Mouse (Mus musculus): ENCODE data around the gene Mtch2.
"Not testable (repeated sequence)": the region's sequence is repeated elsewhere in the genome, so short reads cannot be mapped to it uniquely, and the experiment has no call there.

The Mtch2 gene

DNA sequence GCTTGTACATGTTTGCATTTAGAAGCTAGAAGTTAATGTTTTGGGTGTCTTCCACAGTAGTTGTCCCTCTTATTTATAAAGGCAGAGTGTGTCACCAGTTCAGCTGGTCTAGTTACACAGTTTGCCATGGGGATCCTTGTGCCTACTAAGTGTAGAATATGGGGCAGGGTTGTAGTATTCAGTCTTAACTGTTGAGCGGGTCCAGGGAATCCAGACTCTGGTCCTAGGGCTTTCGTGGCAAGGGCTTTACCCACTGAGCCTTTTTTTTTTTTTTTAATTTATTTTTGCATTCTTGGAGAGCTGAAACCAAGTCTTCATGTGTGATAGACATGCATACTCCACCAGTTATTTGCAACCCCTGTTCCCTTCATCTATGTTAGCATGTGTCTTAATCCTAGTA is 14.5 kb downstream of the Mtch2 start:
- in situ Hi-C loops (cut with MboI; ENCODE audit: low sequenced_read_pairs): no loop called here

DNA sequence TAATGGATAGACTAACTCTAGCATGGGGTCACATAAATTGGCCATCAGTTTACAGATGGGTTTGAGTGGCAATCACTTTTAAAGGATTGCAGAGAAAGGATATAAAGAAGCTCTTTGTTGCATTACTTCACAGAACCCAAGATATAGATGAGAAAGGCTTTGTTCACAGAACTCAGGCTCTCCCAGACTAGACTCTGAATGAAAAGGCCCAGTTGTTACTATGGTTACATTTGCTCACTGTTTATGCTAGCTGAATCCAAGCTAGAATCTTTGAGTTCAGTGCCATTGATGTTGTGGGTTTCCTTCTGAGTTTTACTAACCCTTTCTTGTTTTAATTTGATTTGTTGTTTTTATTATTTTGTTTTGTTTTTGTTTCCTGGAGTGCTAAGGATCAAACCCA is 17.2 kb downstream of the Mtch2 start:
- in situ Hi-C loops (cut with MboI; ENCODE audit: low sequenced_read_pairs): no loop called here

DNA sequence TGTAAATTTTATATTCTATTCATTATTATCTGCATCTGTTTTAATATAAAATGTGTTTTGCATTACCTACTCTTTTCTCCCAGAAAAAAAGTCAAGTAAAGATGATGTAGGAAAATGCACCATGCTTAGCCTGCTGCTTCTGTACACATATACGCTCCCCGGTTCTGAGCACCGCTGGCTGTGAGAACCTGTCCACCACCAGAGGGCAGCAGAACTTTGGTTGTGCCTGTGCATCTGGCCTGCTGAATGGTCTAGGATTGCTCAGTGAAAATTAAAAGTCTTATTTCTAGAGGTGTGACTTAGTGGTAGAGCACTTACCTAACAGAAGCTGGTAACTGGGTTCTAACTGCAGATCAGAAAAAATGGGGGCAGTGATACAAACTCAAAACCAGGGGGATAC is 19.6 kb downstream of the Mtch2 start:
- in situ Hi-C loops (cut with MboI; ENCODE audit: low sequenced_read_pairs): no loop called here

DNA sequence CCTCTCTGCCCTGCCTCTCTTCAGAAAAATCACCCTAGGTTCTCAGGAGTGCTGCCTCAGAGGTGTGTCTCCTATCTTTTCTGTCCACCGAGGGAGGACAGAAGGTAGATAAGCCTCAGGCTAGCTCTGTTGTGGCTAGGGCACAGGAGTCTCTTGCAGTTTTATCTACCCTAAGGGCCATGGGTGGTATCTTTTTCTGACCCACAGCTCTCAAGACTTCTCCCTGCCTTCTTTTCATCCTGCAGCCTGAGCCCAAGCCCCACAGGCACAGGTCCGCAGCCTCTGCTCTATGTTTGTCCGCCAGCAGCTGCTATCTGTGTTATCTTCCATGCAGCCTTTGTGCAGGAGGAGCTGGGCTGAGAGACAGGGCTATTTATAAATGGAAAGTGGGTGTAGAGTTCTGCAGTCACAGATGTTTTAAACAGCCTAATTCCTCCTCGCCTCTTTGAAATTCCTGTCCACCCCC is 23.2 kb downstream of the Mtch2 start:
- in situ Hi-C loops (cut with MboI; ENCODE audit: low sequenced_read_pairs): loop anchor here (10.0 kb wide), 1 partner anchor 185 kb away; the partner anchor contains the start of gene Psmc3

DNA sequence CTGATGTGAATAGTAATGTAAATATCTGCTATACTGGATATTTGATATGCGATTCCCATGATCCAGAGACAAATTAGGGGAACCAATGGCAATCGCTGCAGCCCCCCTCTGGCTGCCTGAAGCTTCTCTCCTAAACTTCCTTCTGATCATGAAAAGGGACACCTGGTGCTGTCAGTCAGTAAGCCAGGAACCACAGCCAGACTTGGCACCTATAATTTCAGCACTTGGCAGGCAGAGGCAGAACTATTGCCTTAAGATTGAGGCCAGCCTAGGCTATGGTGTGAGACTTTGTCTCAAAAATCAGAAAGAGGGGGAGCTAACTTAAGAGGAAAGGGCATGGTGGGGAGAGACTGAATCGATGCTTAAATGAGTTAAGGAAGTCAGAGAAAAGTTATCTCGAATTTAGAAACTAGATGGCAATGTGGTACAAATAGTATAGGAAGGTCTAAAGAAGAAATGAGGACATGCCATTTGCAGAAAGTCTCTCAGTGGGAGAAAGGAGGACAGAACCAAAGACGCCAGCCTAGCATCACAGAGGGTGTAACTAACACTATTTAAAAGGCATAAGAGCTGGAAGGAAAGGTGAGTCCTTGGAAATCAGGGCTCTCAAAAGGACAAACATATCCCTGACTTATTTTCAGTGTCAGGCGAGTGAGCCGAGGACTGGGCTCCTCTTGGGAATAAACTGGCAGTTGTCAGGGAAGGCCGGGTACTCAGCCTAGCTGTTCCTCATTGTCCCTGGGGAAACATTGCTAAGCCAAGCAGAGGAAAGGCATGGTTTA is 24.4 kb downstream of the Mtch2 start:
- in situ Hi-C loops (cut with MboI; ENCODE audit: low sequenced_read_pairs): loop anchor here (10.0 kb wide), 1 partner anchor 183 kb away; the partner anchor contains the start of gene Psmc3

DNA sequence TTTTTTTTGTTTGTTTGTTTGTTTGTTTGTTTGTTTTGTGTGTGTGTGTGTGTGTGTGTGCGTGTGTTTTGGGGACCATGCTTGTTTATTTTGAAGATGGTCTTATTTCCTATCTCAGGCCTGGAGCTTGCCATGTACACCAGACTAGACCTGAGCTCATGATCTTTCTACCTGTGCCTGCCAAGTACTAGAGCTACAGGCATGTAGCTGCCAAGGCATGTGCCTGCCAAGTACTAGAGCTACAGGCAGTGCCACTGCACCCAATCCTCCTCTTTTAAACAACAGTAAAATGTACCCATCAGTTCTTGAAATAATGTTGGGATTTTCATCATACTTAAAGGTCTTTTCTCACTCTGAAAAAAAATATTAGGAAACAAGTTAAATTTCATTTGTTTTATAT is 27.1 kb downstream of the Mtch2 start:
- in situ Hi-C loops (cut with MboI; ENCODE audit: low sequenced_read_pairs): loop anchor here (10.0 kb wide), 1 partner anchor 181 kb away; the partner anchor contains the start of gene Psmc3

DNA sequence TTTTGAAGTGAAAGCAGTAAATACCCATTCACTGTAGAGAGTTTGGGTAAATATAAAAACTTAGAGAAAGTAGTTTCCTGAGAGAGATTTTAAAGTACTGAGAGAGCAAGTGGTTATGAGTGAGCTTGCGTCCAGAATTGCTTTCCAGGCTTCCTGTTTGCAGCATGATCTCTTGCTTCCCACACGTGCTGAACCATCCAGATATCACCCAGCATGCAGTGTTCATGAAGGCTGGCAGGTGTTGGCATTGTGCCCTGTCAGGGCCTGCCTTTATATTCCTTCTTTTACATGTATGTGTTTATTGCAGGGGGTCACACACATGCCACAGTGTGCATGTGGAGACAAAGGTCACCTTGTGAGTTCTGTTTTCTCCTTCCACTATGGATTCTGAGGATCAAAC is 28.3 kb downstream of the Mtch2 start:
- in situ Hi-C loops (cut with MboI; ENCODE audit: low sequenced_read_pairs): loop anchor here (10.0 kb wide), 1 partner anchor 180 kb away; the partner anchor contains the start of gene Psmc3

DNA sequence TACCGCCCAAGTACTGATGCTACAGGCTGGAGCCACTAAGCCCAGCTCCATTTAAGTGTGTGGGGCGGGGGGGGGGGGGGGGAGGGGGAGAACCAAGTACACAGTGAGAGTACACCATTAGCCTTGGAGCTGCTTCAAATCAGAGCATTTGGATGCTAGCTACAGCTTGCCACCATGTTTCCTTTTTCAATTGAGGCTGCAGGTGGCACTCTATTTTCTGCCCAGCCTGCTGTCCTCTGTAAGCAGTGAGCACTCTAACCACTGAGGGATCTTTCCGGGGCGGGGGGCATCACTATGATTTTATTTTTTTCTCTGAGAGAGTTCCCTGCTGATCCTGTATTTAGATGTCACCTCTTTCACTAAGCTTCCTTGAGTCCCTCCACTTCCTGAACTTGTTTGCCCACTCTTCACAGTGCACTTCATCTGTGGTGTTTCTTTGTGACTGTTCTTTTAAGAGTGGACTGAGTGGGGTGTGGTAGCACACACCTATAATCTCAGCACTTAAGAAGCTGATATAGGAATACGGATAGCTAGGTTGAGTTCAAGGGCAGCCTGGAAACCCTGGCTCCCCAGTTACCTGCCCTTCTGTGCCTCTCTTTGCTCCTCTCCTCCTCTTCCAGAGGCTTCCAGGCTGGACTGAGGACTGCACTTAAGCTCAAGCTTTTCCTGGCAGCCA is 30.8 kb downstream of the Mtch2 start:
- in situ Hi-C loops (cut with MboI; ENCODE audit: low sequenced_read_pairs): loop anchor here (10.0 kb wide), 1 partner anchor 177 kb away; the partner anchor contains the start of gene Psmc3

DNA sequence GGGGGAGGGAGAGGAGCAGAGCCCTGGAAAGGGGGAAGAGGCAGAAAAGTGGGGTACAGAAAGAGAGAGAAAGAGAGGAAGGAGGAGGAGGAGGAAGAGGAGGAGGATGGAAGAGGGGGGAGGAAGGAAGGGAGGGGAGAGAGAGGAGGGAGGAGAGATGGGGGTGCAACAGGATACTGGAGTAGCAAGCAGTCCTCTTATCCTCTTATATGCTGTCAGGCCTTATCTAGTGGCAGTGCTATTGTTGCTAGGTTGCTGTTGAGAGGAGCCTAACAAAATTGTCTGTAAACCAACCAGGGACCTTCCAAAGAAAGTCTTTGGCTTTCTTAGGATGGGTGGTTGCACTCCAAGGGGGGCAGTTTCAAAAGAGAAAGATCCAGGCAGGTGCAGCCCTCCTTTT is 32.5 kb downstream of the Mtch2 start:
- in situ Hi-C loops (cut with MboI; ENCODE audit: low sequenced_read_pairs): loop anchor here (10.0 kb wide), 1 partner anchor 175 kb away; the partner anchor contains the start of gene Psmc3

DNA sequence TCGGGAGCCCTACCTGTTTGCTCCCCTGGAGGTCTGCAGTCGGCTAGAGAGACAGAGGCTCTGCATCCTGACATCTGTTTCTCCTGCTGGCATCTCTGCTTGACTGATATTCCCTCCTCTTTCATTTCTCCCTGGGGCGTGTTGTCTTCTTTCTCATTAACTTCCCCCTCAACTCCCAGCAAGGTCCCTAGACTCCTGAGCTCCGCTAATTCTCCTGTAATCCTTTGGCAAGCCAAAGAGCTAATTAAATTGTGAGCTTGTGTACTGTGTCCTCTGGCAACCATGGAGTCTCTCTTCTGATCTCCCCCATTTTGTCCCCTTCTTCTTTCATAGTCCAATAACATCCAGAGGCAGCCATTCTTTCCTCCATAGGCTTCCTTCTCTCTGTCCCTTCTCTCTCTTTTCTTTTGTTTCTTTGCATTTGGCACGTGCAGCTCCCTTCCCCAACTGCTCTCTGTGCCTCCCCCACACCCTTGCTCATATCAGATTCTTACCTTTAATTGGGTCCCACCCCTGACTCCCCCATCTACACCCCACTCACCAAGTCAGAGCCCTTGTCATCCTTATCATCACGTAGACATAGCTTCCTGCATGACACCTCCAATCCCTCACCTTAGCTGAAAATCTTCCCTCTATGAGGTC is 33.3 kb downstream of the Mtch2 start:
- in situ Hi-C loops (cut with MboI; ENCODE audit: low sequenced_read_pairs): no loop called here

DNA sequence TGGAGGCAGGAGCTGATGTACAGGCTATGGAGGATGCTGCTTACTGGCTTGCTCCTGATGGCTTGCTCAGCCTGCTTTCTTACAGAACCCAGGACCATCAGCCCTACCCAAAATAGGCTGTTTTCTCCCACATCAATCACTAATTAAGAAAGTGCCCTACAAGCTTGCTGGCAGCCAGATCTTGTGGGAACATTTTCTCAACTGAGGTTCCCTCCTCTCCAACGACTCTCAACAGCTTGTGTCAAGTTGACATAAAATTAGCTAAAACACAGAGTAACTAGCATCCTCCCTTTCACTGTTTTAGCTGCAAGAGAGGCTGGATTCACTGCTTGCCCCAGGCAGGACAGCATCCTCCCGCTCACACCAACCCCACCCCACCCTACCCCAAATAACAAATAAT is 34.9 kb downstream of the Mtch2 start:
- in situ Hi-C loops (cut with MboI; ENCODE audit: low sequenced_read_pairs): no loop called here

DNA sequence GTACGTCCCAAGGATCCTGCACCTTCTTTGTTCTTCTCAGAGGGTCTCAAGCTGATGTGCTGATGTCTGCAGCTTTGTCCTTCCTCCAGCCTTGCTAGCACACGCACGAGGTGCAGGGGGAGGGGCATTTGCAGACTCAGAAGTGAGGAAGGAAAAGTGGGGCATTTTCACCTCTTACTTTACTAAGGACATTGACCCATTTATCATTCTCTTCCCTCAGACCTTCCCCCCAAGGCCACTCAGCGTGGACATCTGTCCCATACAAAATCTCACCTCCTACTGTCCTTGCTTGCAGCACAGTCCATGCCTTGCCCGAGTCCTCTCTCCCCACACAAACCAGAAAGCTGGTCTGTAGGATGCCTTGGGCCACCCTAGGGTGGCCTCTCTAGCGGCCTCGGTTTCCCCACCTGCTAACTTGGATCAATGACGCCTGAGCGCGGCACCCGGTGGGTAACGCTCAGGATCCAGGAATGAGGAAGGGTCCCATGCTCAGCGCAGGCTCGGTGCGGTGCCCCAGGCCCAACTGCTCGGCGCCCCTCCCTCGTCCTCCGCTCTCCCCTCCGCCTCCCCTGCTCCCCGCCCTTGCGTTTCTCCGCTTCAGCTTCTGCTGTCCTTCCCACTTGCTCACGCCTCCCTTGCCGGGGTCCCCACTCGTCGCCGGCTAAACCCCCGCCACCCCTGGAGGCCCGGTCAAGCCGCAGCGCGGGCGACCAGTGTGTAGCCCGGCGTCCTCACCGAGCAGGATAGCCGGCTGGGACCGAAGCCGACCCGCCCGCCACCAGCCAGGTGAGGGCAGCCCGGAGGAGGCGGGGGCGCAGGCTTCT is 38.5 kb downstream of the Mtch2 start, which contains the start of gene C1qtnf4:
Gene C1qtnf4, plus strand, starts transcription at position 643 of the 824 bp plus-strand sequence.
- in situ Hi-C loops (cut with MboI; ENCODE audit: low sequenced_read_pairs): no loop called here

DNA sequence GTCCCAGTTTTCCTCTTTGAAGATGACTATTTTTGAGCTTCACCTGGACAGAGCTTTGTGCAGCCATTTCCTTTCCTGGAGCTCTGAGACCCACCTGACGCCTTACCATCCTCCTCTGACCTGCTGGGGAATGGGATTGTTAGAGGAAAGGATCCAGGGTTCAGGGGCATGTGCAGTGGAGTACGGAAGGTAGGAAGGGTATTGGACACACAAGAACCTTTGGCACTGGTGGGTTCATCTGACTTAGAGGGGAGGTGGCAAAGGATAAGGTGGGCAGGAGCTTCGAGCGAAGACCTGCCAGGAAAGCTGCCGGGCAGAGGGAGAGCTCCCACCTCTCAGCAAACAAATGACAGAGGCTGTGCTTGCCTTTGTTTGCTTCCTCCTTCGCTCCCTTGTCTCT is 39.5 kb downstream of the Mtch2 start:
- in situ Hi-C loops (cut with MboI; ENCODE audit: low sequenced_read_pairs): no loop called here

DNA sequence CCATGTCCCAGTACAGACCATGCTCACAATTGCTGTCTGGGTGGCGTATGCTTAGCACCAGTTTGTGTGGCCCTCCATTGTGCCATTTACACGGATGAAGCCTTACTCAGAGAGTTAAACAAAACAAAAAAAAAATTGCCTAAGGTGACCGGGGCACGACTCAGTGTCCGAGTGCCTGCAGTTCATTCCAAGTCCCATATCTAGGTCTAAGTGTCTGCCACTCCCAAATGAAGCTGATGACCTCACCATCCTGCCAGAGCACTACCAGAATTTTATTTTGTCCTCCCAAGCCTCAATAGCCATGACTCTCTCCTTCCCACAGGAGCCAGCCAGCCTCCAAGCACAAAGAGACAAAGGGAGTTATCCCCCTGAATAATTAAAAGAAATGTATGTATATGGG is 40.7 kb downstream of the Mtch2 start:
- in situ Hi-C loops (cut with MboI; ENCODE audit: low sequenced_read_pairs): no loop called here

DNA sequence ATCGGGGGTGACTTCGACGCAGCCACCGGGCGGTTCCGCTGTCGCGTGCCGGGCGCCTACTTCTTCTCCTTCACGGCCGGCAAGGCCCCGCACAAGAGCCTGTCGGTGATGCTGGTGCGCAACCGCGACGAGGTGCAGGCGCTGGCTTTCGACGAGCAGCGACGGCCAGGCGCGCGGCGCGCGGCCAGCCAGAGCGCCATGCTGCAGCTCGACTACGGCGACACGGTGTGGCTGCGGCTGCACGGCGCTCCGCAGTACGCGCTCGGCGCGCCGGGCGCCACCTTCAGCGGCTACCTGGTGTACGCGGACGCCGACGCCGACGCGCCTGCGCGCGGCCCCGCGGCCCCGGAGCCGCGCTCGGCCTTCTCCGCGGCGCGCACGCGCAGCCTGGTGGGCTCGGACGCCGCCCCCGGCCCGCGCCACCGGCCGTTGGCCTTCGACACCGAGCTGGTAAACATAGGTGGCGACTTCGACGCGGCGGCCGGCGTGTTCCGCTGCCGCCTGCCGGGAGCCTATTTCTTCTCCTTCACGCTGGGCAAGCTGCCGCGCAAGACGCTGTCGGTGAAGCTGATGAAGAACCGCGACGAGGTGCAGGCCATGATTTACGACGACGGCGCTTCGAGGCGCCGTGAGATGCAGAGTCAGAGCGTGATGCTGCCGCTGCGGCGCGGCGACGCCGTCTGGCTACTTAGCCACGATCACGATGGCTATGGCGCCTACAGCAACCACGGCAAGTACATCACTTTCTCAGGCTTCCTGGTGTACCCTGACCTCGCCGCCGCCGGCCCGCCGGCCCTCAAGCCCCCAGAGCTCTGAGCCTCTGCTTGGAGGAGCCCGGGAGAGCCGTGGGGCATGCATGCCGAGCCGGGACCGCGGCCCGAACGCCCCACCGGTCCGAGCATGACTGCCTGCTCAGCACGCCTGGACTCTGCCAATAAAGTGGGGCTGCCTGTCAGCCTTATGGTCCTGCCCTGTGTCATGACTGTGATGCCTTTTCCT is 42.9 kb downstream of the Mtch2 start:
- in situ Hi-C loops (cut with MboI; ENCODE audit: low sequenced_read_pairs): no loop called here

DNA sequence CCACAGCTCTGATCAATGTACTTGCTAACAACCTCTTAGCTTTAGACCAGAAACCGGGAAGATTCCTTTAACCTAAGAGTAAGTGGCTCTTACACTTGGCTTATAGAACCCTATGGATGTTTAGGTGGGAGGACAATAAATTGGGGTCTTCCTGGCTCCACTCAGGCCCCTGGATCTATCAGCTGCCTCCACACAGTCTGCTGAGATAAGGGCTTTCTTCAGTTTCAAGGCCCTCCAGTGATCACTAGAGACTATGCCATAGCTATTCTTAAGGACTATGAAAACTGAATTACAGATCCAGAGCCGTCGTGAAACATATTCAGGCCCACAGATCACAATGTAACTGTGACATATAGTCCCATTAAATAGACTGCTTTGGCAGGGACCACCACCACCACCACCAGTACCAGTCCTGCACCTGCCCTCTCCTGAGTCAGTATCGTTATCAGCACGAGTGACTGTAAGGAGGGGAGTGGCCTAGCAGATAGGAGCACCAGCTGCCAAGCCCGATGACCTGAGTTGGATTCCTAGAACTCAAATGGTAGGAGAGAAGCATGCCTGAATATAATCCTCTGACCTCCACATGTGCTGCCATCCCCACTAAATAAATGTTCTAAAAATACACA is 46.8 kb downstream of the Mtch2 start:
- in situ Hi-C loops (cut with MboI; ENCODE audit: low sequenced_read_pairs): no loop called here

DNA sequence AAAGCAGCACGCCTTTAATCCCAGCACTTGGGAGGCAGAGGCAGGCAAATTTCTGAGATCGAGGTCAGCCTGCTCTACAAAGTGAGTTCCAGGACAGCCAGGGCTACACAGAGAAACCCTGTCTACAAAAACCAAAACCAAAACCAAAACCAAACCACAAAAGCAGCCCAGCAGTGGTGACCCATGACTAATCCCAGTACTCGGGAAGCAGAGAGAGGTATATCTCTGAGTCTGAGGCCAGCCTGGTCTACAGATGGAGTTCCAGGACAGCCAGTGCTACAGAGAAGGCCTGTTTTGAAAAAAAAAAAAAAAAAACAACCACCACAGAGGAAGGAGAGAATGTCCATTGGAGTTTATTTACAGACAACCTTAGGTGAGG is 47.3 kb downstream of the Mtch2 start:
- in situ Hi-C loops (cut with MboI; ENCODE audit: low sequenced_read_pairs): not testable (repeated sequence)

DNA sequence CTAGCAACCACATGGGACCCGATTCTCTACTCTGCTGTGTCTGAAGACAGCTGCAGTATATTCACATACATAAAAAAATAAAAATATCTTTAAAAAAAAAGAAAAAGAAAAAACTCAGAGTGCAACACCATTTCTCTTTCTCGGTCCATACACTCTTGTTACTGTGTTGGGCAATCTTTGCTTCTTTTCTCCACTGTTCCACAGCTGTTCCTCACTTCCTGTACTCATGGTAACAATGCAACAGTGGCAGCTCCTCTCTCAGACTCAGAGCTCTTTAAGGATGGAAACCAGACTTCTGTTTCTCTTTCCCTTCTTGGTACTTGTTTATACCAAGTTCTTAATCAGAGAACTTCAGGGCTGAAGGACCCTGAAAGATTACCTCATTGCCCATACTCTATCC is 56.4 kb downstream of the Mtch2 start:
- in situ Hi-C loops (cut with MboI; ENCODE audit: low sequenced_read_pairs): no loop called here

All from CH12F3 (cell line).